Mouse (Mus musculus) frontal cortex, postnatal 25 days (tissue): ENCODE data around the gene Bank1.
A peak's percentile ranks its signal among the peaks of the same experiment; 100 is the strongest.

Source experiments
- DNase-seq, 2 experiments: peaks; one replicate each; pipeline ENCODE4 v3.0.0; 2022; ENCODE audit warnings: low spot score in 2 of 2

Gene Bank1

GRCm38 (mm10) chr3:136010616-136011015 is 315.2 kb downstream of the Bank1 start:
- DNase-seq: no peak

DNA sequence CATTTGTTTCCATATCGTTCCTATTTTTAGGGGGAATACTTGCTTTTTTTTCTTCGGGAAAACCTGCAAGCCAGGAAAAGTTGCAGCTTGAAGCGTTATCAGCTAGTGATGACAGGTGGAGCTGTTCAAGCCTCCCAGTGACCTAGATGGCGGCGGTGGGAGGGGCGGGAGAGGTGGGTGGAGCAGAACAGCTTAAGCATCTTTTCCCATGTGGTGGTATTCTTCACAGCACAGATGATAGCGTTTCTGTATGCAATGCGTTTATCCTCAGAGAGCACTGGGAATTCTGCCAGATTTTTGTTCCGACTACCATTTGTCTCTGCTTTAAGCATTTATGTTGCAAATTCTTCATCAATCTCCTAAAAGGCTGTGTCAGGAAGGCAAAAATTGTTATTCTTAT is 318.0 kb downstream of the Bank1 start:
- DNase-seq: peak in 1 of 2 experiments; percentile 31

- DNase-seq: no peak
Observed at GRCm38 (mm10) chr3:136007081-136007828, 318.6 kb downstream of the Bank1 start.
